Mouse (Mus musculus): ENCODE data around the gene Pde4d. TPM values are rescaled to one million over a fixed set of nuclear protein-coding genes. Genes with fewer than 3 reads are reported as not detected.

The Pde4d gene
- total RNA-seq (2014; fragmentation: Nextera tagmentation) (49.8 and 63.2 TPM in 2 replicates), total RNA-seq (2017) (33.5 and 38.3 TPM in 2 replicates)

DNA sequence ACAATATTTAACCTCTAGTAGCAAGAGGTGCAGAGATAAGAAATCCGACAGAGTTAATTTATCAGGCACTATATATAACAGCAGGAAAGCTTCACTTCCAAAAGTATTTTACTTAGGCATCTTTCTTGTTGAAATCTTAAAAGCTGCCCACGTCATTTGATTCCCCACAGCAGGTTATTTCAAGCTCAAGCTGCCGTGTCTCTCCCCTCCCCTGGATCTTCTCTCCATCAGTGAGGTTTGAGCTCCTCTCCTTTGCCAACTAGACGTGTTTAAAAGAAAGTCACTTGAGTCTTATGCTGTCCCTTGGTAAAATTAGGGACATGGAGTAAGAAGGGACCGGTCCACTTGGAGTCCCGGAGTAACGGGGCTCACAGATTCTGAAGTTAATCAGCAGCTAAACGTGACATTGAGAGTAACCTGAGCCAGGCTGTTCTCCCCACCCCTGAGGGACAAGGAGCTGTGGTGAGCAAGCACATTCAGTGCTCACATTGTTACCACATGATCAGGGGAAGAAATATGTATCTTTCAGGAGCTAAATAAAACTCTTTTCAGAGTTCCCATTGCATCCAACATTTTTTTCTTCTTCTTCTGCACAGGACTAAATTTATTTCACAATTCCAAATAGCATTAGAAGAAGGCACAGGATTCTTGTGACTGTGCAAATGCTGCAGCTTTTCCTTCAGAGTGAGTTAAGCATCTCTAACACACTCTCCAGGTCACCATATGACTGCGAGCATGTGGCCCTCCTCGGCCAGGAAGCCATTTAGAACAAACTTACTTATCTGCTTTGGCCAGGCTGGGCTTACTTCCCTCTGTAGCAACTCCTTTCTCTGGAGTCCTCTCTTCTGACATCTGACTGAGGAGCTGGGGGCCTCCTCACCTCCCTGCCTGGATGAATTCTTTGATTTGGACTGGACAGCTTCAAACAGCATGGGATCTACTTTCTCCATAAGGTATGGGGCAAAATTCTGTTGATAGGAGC lies at the start of gene Pde4d:
Pde4d (plus strand) TSS at position 833 of the 982 bp plus-strand sequence.
- ATAC-seq (replicated peaks; ENCODE audit: poor library complexity, severe bottlenecking): peak; percentile 65

DNA sequence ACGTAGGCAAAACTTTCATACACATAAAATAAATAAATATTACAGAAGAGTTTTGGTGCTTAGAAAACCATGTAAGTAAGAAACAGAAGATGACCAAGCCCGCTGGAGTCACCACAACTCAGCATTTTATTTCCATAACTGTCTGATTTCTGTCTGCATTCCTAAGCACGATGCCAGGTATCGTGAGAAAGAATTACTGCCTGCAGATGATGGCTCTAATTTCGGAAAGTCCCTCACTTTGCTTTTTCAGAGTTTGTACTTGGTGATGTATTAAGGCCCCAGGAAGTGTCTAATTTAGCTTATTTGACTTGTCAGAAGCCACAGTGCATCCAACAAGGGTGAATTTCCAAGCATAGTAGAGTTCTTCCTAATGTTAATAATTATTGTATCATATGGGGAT lies 46.6 kb upstream of the Pde4d start:
- no peak for ATAC-seq (replicated peaks; ENCODE audit: poor library complexity, severe bottlenecking)

- peak; percentile 94 for ATAC-seq (replicated peaks; ENCODE audit: poor library complexity, severe bottlenecking)
These were observed 45.4 kb upstream of the Pde4d start for GRCm38 (mm10) chr13:108404372-108404771.

DNA sequence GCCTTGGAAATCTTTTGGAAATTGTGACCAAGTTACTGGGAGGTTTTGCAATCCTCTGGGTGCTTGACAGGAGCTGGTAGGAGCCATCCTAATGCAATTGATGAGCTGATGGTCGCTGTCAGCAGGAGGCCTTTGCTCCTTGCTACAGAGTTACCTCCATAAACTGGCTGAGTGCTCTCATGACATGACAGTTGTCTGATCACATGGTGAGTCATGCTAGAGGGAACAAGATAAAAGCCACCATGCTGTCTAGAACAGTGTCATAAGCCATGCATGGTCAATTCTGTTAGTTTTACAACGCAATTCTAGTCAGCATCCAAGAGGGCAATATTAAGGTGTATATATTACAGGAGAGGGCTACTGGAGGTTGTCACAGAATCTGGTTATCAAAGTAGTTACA lies 34.3 kb upstream of the Pde4d start:
- ATAC-seq (replicated peaks; ENCODE audit: poor library complexity, severe bottlenecking): no peak

DNA sequence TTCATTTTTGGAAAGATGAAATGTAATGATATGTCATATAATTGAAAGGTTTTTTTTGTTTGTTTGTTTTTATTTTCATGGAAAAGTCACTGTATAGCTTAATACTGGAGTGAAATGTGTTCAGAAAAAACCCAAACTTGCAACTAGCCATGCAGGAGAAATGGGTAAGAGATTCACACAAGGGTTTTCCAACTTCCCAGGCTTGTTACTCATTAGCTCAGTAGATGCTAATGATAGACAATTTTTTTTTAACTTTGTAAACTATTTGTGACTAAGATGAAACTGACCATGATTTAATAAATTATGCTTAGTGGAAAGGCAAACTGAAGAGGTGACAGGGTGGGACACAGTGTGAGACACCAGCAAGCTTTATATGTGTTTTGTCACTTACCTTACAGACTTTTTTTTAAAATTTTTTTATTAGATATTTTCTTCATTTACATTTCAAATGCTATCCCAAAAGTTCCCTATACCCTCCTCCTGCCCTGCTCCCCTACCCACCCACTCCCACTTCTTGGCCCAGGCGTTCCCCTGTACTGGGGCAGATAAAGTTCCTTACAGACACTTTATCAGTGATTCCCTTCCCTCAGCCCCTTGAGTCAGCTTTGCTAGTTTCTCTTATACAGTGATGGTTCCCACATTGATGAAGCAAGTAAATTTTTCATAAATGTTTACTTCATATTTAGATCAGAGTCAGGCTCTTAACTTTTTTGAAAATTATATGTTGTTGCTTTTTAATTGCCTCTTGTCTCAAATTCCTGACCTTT lies 30.8 kb upstream of the Pde4d start:
- ATAC-seq (replicated peaks; ENCODE audit: poor library complexity, severe bottlenecking): no peak

- ATAC-seq (replicated peaks; ENCODE audit: poor library complexity, severe bottlenecking): no peak
These were observed 23.4 kb upstream of the Pde4d start for GRCm38 (mm10) chr13:108426322-108426721.

DNA sequence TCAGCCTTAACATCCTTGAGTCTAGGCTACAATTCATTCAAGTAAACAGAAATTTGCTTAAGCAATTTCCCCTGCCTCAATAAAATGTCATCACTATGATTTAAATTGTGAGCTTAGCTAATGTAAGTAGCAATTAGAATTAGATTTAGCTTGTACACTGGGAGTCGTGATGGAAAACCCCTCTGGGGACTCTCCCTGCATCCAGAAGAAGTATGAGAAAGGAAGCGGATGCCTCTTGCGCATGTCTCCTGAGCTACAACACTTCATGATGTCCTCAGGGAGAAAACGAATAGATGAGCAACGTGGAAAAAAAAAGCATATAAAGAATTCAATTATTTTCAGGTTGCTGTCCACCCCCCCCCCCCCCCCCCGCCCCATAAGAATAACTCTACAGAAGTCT lies 20.9 kb upstream of the Pde4d start:
- no peak for ATAC-seq (replicated peaks; ENCODE audit: poor library complexity, severe bottlenecking)

GRCm38 (mm10) chr13:108429623-108430022 lies 20.1 kb upstream of the Pde4d start:
- ATAC-seq (replicated peaks; ENCODE audit: poor library complexity, severe bottlenecking): no peak

DNA sequence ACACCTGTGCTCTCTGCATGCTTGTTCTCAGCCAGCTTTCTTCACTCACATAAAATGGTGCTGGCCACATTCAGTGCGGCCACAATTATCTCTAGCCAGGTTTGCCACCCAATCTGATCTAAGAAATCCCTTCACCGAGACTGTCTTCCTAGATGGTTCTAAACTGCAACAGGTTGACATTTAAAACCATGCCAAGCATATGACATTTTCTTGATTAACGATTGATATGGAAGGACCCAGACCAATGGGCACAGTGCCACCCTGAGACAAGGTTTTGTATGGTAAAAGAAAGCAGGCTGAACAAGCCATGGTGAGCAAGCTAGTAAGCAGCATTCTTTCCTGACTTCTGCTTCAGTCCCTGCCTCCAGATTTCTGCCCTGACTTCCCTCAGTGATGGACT lies 18.0 kb upstream of the Pde4d start:
- no peak for ATAC-seq (replicated peaks; ENCODE audit: poor library complexity, severe bottlenecking)

- ATAC-seq (replicated peaks; ENCODE audit: poor library complexity, severe bottlenecking): no peak; the same call in 1 of the 2 replicates
These were observed 14.1 kb upstream of the Pde4d start for GRCm38 (mm10) chr13:108435687-108436086.

GRCm38 (mm10) chr13:108437424-108437823 lies 12.3 kb upstream of the Pde4d start:
- no peak for ATAC-seq (replicated peaks; ENCODE audit: poor library complexity, severe bottlenecking)

DNA sequence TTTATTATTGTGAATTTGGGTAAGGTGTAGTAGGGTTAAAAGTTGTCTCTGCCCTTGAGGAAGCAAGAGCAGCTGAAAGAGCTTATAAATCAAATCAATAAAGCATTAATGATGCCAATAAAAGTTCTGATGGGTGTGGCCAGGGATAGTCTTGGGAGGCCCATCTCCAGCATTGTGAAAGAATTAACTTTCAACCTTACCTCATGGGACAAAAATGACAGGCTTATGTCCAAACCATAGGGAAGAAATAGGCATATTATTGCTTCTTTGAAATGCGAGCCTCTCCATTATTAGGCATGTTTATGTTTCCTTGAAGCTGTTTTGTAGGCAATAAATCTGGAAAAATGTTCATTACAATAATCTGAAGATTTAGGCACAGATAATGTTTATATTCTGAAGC lies 10.7 kb upstream of the Pde4d start:
- ATAC-seq (replicated peaks; ENCODE audit: poor library complexity, severe bottlenecking): no peak

DNA sequence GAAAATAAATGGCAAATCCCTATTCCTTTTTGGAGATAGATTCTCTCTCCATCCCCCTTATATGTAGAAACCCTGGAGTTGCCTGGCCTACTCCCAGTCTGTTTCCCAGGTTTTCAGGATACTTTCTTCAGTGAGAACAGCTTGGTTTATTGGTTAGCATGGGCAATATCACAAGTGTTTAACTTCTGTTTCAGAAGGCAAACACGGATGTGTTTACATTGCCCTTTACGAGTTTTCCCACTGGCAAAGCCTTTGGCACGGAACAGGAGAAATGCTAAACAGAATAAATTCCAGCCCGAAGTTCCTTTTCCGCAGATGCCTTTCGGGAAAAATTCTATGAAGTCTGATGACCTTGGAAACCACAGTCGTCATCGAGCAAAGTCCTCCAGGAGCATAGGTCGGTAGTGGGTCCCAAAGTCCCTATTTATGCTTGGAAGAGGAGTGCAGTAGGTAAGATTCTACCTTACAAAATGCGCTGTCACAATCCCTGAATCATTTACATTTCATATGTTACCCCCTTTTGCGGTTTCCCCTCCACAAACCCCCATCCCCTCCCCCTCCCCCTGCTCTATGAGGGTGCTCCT lies 1.3 kb upstream of the Pde4d start:
- no peak for ATAC-seq (replicated peaks; ENCODE audit: poor library complexity, severe bottlenecking)

DNA sequence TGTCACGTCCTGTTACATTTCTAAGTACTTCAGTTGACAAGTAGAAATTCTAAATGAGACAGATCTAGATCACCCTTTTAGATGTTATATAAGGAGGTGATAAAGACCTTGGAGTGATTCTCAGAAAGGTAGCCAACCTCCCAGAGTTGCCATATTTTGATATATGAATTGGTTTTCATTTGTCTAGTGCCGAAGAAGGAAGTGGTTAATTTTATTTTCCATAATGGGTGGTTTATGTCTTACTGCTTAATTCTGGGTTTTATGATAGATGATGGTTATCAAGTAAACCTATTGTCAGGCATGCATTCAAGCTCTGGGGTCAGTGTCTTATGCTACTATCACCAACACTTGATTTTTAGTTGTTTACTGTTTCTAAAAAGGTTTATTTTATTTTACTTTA lies 1.4 kb downstream of the Pde4d start:
- ATAC-seq (replicated peaks; ENCODE audit: poor library complexity, severe bottlenecking): no peak

DNA sequence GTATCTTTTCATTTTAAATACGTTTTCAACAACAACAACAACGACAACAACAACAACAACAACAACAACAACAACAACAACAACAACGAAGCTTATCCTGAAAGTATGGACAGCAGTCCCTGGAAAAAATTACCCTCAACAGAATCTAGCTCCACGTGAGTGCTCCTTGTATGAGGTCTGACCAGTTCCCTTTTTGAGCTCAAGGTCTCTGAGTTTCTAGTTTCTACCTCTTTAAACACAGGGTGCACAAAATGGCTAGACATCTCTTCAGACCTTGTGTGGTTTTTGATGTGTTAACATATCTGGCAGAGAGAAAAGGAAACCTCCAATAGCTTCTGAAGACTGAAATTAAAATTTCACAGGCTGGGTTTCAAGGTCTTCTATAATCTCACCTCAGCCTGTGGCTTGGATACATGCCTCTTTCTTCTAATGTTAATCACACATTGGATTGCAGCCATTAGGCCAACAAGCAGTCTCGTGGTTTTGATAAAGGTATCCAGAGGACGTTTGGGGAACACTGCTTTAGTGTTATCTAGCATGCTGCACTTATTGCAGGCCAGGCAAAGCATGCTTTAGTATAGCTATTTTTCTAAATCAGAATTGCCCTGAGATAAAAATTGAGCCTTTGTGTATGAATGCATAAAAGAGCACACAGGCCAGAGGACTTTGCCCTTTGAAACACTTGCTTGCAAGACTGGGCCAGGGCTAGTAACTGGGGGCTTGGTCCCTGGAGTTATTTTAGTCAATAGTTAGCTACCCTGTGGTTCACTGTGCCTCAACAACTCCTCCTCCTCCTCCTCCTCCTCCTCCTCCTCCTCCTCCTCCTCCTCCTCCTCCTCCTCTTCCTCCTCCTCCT lies 3.5 kb downstream of the Pde4d start:
- ATAC-seq (replicated peaks; ENCODE audit: poor library complexity, severe bottlenecking): peak; percentile 62

DNA sequence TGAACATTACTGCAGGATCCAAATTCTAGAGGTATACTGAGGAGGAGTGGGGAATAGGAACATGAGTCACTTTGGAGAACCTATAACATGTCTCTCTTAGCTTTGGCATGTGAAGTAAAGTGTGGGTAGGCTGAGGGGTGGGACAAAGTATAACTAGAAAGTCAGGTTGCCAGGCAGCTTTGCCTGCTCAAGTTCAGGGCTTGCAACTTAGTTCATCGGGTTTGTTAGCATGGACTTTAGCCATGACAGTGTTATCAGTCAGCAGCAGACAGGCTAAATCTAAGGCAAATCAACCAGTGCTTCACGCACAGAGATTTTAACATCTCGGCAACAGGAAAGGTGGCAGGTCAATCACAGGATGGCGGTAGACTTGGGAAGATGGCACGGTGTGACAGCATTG lies 12.8 kb downstream of the Pde4d start:
- ATAC-seq (replicated peaks; ENCODE audit: poor library complexity, severe bottlenecking): no peak

DNA sequence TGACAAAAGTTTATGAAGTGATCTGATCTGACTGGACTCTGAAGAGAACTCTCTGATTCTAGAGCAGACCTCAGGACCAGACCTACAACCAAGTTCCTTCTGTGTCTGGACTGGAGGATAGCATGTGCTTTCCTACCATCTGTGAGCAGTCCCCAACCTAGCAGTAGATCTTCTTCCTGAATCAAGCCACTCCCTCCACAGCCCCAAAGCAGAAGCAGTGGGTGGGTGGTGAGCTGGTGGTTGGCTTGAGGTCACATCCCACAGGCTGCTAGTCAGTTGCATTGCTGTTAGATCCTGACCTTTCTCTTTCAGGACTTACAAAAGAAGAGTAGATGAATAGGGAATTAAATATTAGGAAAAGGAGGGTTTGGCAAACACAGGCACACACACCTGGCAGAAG lies 16.0 kb downstream of the Pde4d start:
- ATAC-seq (replicated peaks; ENCODE audit: poor library complexity, severe bottlenecking): peak; percentile 100

- ATAC-seq (replicated peaks; ENCODE audit: poor library complexity, severe bottlenecking): no peak
These were observed 17.3 kb downstream of the Pde4d start for GRCm38 (mm10) chr13:108467046-108467445.

- ATAC-seq (replicated peaks; ENCODE audit: poor library complexity, severe bottlenecking): no peak
These were observed 30.7 kb downstream of the Pde4d start for GRCm38 (mm10) chr13:108480451-108480850.

GRCm38 (mm10) chr13:108485036-108485435 lies 35.3 kb downstream of the Pde4d start:
- peak; percentile 96 for ATAC-seq (replicated peaks; ENCODE audit: poor library complexity, severe bottlenecking)

Measured in granulocyte monocyte progenitor cell, adult 5-6 weeks (primary cell).